Mouse (Mus musculus) liver, embryonic 18 days (tissue): Measurements from ENCODE around the gene Prdm16. TPM values are rescaled to one million over a fixed set of nuclear protein-coding genes. Genes with fewer than 3 reads are reported as not detected.

Experiments used
- polyA plus RNA-seq: library from polyadenylated mRNA; depleted of rRNA; stranded (reverse); fragments of >200 nt; gene quantifications from 2 replicates; pipeline ENCODE4 v1.2.3, GENCODE M21; 2012; rRNA removed

Prdm16 gene
- polyA plus RNA-seq, result 0.37 and 0.61 TPM in 2 replicates

GRCm38 (mm10) chr4:154636721-154637311 lies at the start of gene Prdm16:
TSS of gene Prdm16 (minus strand) at chr4:154636873.

GRCm38 (mm10) chr4:154667767-154668166 lies 31.1 kb upstream of the Prdm16 start, which contains the start of gene Actrt2:
TSS of gene Actrt2 (minus strand) at chr4:154667867.

GRCm38 (mm10) chr4:154335761-154336160 lies 300.9 kb downstream of the Prdm16 start, which contains the start of gene B230104I21Rik:
TSS of gene B230104I21Rik (plus strand) at chr4:154336127.

GRCm38 (mm10) chr4:154301466-154301881 lies 335.2 kb downstream of the Prdm16 start, which contains the start of gene Arhgef16:
TSS of gene Arhgef16 (minus strand) at chr4:154301676.

Other genes with a start within 250 kb of the Prdm16 start
- not detected in 2 replicates for gene Actrt2, start 31.0 kb upstream of the Prdm16 start, polyA plus RNA-seq
- not detected in 2 replicates for gene Ttc34, start 200.6 kb upstream of the Prdm16 start, polyA plus RNA-seq
- gene Mmel1, start 232.7 kb upstream of the Prdm16 start, polyA plus RNA-seq, result 0.90 and 1.1 TPM in 2 replicates